Mouse (Mus musculus): ENCODE measurements around the gene Plin4.
"Not testable (repeated sequence)": the region's sequence is repeated elsewhere in the genome, so short reads cannot be mapped to it uniquely, and the experiment has no call there.

- TF ChIP-seq CTCF (IDR thresholded peaks at IDR 0.05; ENCODE audit: low read depth, low read length); POLR2A (IDR thresholded peaks at IDR 0.05; ENCODE audit: extremely low read depth, insufficient read depth, low read length): not testable (repeated sequence)
Measured at GRCm38 (mm10) chr17:56106436-56106835, 3.2 kb downstream of the Plin4 start.

Measured in liver, adult 2 months (tissue).